Mouse (Mus musculus): Measurements from ENCODE around the gene Ust.

Ust gene

GRCm38 (mm10) chr10:8427671-8428364, 90.8 kb downstream of the Ust start:
- no peak for DNase-seq

DNA sequence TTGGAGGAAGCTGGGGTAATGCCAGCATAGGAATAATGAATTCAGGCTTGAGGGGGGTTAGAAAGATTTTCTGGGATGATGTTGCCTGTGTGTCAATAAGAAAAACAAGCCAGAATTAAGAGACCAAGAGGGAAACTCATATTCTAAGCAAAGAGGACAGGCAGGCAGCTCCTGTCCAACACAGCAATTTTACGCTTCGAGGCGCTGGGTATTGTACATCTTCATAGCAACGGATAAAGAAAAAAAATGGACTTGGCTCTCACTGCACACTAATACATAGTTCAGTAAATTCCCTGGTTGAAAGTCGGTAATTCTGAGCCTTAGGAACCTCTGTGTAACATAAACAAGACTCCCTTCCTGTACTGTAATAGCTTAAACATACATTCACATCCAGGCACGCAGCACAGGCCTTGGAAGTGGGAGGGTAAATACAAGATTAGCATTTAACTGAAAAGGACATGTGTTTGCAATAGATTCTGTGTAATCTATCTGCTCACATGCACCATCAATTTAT, 99.1 kb downstream of the Ust start:
- no peak for DNase-seq

- DNase-seq: no peak
Measured at GRCm38 (mm10) chr10:8415474-8415873, 103.2 kb downstream of the Ust start.

DNA sequence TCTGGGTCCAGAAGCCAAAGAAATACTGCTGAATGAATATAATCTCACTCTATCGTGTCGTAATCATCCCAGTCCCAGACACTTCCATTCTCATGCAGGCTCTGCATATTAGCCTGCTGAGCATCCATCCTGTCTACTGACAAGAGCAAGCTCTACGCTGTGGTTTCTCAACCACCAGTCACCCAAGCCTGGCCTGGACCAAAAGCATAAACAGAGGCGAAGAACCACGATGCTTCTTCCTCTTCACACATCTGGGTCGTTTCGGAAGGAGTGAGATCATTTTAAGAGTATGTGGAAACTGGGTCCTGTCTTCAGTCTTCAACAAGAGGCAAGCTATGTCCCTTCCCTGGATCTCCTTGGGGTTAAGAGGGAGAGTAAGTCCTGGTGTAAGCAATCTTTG, 103.6 kb downstream of the Ust start:
- no peak for DNase-seq

GRCm38 (mm10) chr10:8405141-8405540, 113.5 kb downstream of the Ust start:
- no peak for DNase-seq

DNA sequence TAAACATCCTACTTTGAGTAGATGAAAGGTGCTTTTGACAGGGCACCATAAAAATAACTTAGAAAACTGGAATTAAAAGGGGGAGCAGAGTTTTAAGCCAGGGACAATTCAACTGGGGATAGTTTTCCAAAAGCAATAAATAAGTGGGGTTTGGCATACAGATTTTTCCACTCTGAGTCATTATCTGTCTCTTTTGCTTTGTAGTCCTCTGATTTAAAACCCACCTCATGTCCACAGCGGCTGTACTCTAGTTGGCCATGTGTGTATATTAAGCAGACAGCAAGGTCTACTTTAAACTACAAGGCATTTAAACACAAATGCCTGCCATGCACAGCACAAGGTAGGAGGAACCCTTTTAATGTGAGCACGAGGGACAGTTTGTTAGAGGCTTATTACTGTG, 126.4 kb downstream of the Ust start:
- no peak for DNase-seq

DNA sequence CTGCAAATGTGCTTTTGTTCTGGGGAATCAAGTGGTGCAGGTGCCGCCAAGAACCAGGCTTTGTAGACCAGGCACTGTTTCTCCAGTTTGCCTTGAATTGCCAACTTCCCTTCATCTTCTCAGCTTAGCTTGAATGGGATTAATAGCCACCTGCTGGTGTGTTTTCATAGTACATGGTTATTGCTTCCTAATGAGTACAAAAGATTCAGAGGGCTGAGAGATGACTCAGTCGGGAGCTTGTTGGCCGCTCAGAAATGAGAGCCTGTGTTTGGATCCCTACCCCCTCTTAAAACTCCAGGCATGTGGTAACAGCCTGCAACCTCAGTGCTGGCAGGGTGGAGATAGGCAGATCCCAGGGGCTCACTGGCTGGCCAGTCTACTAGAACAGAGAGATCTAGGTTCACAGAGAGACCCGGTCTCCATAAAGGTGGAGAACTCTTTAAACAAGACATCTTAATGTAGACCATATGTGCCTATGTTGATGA, 127.3 kb downstream of the Ust start:
- no peak for DNase-seq

DNA sequence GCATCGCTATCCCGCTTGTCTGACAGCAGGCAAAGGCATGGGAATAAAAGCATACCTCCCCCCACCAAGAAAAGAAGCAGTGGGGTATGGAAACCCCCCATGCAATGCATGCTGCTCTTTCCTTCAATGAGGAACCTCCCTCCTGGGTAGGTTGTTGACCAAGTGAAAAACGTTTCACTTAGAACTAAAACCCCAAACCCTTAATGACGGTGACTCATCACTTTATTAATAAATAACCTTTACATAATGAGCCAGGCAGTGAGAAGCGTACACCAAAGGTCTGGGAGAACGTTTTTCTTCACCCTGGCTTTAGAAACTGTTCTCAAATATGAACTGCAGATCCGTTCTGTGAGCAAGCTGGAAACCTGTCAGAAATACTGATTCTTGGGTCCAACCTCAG, 130.4 kb downstream of the Ust start:
- DNase-seq: no peak

- no peak for DNase-seq
Measured at GRCm38 (mm10) chr10:8369894-8370500, 148.6 kb downstream of the Ust start.

GRCm38 (mm10) chr10:8365816-8366215, 152.8 kb downstream of the Ust start:
- no peak for DNase-seq

DNA sequence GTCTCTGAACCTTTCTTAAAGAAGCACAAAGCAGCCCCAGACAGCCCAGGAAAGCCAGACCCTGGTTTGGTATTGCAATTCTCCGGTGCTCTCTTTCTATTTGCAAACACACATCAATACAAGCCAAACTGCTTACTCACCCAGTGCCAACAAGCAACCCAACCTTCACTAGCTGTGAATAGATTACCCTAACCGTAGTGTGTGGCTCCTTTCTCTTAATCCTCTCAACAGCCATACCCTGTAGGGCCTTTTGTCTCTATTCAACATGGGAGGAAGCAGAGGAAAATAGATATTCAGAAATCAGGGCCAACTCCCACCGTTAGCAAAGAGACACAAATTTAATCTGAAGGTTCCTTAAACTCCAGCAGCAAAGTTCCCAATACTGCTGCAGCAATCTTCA, 154.4 kb downstream of the Ust start:
- DNase-seq: no peak

DNA sequence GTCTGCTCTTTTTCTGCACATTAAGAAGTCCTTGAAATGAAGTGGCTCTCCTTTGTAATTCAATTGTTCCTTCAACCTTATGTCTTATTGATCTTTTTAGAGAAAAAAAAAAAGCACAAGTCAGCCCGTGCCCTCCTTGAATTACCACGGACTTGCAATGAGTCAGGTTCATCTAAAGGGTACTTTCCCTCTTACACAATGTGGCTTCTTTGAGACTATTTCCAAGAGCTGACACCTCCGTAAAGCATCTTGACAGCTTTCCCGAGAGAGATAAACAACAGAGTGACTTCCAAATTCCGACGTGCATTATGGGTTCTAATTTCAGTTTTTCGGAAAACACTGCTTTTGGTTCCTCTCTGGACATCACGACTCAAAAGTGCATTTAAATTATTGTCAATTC, 155.3 kb downstream of the Ust start:
- DNase-seq: no peak

- no peak for DNase-seq
Measured at GRCm38 (mm10) chr10:8358286-8359045, 160.2 kb downstream of the Ust start.

DNA sequence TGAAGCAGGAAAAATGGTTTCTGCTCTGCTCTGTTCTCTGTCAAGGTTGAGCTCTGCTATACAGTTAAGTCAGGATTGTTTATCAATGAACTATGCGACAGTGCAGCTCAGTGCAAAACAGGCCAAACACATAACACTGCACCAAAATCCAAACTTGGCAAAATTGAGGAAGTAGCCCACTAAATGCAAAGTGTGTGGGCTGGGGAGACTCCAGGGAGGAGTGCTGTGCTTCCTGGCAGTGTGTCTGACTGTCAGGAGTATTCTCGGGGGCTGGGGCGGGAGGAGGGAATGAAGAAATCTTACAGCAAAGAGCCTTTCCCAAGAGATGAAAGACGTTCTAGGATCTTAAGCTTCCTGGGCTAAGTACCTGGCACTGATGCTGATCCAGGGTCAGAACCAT, 165.1 kb downstream of the Ust start:
- no peak for DNase-seq

- DNase-seq: no peak
Measured at GRCm38 (mm10) chr10:8350626-8351025, 168.0 kb downstream of the Ust start.

DNA sequence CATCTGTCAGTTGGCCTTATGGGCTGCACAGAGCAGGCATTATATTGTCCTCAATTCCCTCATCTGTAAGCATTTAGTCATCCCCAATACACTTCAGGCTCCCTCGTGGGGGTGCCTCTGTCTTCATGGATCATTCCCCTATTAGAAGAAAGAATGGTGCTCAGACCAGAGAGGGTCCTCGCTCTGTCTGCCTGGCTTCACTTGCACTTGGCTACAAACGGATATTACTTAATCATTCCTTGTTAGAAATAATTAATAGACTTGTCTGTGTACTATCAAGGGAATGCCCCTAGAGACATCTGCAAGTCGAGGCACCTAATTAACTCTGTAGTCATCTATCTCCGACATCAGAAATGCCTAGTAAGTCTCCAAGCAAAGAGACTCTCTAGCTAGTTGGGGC, 171.1 kb downstream of the Ust start:
- DNase-seq: no peak

DNA sequence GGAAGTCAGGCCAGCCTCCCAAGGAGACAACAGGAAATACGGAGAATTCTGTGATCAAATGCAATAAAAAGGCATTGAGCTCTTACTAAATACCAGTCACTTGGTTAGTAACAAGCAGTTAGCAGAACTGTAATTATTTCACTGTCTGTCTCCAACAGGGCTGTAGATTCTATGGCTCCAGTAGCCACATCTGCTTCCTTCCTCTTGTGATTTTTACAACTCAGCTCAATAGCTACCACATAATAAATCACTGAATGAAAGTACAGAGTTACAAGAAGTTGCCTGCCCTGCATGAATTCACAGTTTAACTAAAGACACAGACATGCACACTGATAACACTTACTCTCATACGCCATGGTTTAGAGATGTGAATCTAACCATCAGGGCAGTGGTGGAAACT, 176.1 kb downstream of the Ust start:
- no peak for DNase-seq

- DNase-seq: no peak
Measured at GRCm38 (mm10) chr10:8339645-8340428, 178.8 kb downstream of the Ust start.

DNA sequence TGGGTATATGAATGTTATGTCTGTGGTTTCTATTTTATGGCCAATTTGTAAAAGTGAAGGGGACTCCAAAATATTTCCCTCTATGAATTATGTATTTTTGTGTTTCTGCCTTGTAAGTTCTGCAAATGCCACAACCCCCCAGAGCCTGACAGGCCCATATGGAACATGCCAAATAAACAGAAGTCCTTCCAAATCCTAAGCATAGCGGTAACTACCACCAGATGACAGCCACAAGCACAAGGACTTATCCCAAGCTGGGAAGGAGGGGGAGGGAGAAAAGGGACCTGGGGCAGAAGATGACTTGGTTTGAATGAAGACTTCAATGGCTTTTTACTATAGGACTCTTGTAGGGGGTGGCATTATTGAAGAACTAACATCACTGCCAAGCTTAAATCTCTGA, 182.0 kb downstream of the Ust start:
- no peak for DNase-seq

DNA sequence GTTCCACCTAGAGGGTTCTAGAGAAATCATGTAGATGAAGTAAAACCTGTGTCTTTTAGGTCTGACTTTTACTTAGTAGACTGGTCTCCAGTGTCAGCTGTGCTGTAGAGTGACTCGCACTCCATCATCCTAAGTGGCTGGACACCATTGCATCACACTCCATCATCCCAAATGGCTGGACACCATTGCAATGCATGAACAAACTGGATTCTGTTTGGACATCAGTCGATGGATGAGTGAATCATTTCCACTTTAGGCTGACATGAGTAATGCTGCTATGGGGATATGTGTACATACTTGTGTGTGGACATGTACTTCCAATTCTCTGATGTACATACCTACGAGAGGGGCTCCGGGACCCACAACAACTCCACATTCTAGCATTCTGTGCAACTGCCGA, 187.7 kb downstream of the Ust start:
- DNase-seq: no peak

GRCm38 (mm10) chr10:8330006-8330405, 188.6 kb downstream of the Ust start:
- DNase-seq: no peak

- peak; percentile 28 to 75 for DNase-seq
Measured at GRCm38 (mm10) chr10:8323304-8323765, 195.3 kb downstream of the Ust start.

DNA sequence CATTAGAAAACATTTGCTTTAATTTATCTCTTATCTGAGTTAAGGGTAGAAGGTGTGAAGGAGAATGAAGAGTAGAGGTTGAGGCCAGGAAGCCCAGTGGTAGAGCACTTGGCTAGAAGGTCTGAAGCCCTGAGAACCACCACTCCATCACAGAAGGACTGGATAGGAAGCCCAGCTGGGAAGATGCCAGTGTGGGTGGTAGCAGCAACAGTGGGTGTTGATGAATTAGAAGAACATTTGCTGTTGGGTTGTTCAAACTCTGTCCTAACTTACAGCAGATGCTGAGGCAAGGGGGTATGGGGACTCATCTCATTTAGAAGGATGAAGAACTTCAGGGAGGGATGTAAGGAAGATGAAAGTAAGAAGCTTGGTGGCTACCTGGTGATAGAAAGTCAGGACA, 197.9 kb downstream of the Ust start:
- DNase-seq: no peak
